Mouse (Mus musculus) heart, adult 2 months (tissue): ENCODE results near the gene Fam189a1.

Source experiments
- CTCF ChIP-seq: fragments of 200-600 bp; IDR thresholded peaks from 2 replicates; pipeline ENCODE4 v1.8.1; 2022; ENCODE audit warnings: antibody characterized with exemption, mild to moderate bottlenecking, moderate library complexity
- POLR2A ChIP-seq: fragments of 200-500 bp; IDR thresholded peaks from 2 replicates; pipeline ENCODE4 v1.6.1; 2011; ENCODE audit warnings: mild to moderate bottlenecking, low read depth, low read length, control low read depth; ENCODE audit not compliant: insufficient read depth

DNA sequence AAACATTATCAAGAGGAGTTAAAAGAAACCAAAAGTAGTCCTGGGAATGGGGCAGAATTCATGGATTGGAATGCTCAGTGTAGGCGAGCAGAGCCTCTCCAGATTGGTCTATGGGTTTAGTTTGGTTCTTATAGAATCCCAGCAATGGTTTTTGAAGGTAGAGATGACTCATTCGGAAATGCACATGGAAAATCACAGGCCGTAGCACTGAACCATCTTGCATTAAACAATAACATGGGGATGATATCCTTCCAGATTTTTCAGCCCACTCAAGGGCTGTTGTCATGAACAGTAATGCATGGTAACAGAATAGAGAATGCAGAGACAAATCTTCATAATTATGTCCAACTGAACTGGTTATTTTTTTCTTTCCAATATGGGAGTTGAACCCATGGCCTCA is 390.8 kb downstream of the Fam189a1 start:
- no peak for TF ChIP-seq CTCF
- no peak for TF ChIP-seq POLR2A
